Mouse (Mus musculus) telencephalon, adult 2 months (tissue): ENCODE measurements around the gene Rnf224.

Source experiments
- DNase-seq: peaks from one replicate; pipeline ENCODE4 v3.0.0-alpha.2; 2011; ENCODE audit warnings: low read depth, low spot score

Gene Rnf224

DNA sequence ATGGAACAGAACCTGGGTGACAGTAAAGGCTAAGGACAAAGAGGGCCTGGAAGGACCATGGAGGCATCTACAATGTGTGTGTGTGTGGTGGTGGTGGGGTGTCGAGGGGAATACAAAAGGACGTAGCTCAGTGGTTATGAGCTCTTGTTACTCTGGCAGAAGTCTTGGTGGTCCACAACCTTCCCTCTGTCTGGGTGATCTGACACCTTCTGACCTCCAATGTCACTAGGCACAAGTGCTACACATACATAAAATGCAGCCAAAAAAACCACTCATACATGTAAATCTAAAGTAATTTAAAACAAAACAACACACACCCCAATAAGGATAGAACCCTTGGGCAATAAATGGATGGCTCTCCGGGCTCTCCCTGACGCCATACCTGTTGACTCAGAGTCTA lies 9.2 kb downstream of the Rnf224 start:
- DNase-seq, result no peak

DNA sequence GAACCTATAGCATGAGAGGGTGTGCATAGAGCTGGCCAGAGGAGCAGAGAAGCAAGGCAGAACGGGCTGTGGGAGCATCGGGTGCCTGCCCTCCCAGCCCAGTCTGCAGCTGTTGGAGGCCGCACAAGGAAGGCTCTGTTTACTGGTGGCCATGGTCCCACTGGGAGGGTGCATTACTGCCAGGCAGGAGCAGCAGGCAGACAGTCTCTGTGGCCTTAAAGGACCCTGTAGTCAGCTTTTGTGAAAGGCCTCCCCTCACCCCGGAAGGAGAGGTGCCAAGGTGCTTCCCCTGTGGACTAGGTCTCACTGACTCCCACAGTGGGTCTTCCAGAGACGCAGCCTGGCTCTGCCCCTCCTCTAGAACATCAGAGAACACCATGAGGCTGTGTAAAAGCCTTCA lies 9.7 kb downstream of the Rnf224 start:
- no peak for DNase-seq

DNA sequence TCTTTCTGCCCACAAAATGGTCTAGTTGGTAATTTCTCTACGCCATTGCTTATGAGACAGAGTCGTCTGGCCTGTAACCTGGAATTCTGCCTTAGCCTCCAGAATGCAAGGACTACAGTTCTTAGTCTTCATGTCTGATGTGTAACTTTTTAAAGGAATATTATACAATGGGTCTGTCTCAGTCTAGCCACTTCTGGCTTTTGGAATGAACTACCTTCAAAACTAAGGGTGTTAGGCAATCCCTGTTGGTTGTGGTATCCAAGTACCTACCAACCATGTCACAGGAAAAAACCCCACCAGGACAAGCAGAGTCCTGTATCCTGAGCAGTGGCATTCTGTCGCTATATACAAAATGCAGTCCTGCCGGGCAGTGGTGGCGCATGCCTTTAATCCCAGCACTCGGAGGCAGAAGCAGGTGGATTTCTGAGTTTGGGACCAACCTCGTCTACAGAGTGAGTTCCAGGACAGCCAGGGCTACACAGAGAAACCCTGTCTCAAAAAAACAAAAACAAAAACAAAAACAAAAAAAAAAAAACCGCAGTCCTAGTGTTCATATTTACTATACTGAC lies 10.7 kb downstream of the Rnf224 start:
- no peak for DNase-seq

DNA sequence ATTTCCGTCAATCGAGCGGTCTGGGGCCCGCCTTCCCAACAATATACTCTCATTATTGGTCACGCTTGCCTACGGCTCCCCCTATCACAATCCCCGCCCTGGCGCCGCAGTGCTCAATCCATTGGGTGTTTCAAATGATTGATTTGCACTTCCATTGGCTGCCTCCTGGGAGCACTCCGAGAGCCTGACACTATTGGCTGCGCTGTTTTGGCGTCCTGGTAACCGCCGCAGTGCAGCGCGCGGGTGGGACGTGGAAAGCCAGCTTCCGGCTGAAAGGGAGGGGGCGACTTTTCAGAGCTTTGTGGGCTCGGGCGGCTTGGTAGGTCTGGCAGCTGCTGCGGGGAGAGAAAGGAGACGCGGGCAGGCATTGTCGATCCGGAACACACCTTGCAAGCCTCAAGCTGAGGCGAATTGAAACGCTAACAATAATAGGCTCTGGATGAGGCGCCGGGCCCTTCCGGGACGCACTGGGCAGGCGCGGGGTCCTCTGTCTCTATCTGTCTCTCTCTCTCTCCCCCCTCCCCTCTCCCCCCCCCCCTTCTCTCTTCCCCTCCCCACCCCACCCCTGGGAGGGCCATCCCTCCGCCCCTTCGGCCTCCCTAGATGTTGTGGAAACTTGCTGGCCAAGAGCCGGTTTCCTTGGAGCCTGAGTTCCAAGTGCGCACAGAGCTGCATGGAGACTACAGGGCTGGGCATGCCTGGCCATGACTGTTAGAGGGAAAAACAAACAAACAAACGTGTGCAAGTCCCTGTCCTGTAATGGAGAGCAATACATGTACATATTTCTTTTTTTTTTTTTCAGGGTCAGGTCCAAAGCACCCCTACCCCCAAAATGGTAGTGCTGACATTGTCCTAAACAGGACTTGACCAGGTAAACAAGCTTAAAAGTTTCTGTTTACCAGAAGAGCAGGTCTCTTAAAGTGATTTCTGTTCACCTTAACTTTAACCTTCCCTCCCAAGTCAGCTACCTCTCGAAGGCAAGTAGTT lies 11.5 kb downstream of the Rnf224 start:
- peak; percentile 99 for DNase-seq

DNA sequence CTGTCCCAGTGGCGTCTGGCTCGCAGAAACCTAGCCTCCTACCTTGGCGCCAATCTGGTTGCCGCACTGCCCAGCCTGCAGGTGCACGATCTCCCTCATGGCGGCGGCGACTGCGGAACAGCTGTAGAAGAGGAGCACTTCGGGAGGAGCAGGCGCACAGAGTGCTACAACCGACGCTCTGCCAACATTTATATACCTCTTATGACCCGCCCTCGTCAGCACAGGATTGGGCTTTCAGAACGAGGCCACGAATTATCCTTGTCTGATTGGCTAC lies 12.2 kb downstream of the Rnf224 start, which contains the start of gene Tubb4b:
Tubb4b (minus strand) TSS at position 211 of the 274 bp plus-strand sequence.
- DNase-seq, result no peak

DNA sequence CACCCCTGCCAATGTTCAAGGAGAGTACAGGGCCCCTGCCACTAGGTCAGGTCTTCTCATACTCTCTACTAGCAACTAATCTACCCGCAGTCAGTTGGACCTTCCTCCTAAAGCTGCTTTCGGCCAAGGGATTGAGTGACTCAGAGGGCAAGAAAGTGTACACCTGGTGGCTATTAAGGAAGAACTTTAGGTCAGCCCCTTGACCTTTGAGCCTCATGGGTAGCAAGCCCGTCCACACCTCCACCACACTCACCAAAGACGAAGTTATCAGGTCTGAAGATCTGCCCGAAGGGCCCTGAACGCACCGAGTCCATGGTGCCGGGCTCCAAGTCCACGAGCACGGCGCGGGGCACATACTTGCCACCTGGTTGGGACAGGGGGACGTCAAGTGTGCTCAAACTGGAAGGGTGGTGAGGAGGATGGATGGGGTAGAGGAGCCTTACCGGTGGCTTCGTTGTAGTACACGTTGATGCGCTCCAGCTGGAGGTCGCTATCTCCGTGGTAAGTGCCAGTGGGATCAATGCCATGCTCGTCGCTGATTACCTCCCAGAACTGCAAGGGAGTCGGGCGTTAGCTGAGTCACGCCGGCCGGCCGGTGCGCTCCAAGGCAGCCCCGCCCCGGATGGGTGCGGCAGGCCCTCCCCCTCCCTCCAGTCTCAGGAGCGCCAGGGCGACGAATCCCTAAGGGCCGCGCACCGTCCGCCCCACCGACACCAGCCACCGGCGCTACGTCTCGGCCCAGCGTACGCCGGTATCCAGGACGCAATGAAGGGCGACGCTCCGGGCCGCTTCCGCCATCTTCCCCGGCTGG lies 12.7 kb downstream of the Rnf224 start:
- peak; percentile 40 for DNase-seq

DNA sequence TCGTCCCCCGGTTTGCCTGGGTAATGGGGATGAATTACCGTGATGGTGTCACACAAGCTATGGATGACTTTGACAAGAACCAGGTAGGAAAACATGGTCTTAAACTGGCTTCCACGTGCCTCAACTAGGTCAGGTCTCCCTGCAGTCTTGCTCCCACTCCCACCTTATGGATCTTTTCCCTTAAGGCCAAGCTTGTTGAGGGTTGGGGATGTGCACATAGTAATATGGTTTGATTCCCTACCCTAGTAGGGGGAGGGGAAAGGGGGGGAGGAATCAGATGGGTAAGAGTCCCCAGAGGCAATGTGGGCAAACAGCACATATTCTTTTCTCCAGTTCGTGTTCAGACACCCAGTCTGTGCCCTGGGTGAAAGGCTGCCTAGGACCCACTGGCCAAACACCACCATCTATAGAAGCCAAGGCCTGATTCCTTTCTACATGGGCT lies 15.2 kb downstream of the Rnf224 start:
- no peak for DNase-seq

DNA sequence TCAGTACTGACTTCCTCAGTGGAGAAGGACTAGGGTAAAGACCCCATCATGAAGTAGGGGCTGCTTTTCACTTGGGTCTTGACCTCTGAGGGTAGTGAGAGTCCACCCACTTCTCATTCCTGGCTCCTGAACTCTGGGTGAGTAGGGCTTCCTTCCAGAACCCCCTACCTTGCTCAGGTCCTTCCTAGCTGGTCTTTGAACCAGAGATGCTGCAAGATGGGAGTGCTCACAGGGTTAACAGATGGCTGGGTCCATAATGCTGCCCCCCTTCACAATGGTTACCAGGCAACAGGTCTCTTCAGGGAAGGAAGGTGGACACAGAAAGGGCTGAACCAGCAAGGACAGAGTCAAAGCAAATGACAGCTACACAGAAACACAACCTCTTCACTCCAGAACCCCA lies 18.1 kb downstream of the Rnf224 start, which contains the start of gene Fam166a:
Fam166a (plus strand) TSS at position 301 of the 400 bp plus-strand sequence.
- no peak for DNase-seq

DNA sequence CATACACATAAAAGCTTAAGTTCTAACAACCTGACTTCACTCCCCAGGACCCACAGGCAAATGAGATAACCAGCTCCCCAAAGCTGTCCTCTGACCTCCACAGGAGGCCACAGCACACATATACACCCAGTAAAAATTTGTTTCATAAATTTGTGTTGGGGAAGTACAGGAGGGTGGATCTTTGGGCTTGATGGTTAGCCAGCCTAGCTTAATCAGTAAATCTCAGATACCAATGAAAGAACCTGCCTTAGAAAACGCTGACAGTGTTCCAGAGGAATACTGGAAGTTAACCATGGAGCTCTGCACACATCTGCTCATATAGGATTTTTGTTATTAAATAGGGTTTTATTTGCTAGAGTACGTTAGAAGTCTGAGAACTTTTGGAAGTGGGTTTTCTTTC lies 18.9 kb downstream of the Rnf224 start:
- no peak for DNase-seq

DNA sequence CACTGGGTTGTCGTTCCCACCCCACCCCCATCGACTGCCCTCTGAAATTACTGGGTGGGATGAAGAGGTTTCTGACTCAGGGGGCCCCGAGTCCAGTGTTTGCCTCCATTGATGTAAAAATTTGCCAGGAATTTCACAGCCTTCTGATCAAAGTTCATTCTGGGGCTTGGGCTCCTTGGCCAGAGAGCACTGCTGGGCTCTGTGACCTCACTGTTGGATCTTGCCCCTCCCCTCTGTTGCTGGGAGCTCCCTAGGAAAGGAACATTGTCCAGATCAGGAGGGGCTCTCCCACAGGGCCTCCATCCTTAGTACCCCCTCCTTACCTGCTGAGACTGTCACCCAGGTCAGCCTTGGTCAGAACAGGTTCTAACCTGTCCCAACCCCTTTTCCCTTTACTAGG lies 22.1 kb downstream of the Rnf224 start, which contains the start of gene Stpg3:
Stpg3 (minus strand) TSS at position 194 of the 400 bp plus-strand sequence.
- DNase-seq, result no peak

DNA sequence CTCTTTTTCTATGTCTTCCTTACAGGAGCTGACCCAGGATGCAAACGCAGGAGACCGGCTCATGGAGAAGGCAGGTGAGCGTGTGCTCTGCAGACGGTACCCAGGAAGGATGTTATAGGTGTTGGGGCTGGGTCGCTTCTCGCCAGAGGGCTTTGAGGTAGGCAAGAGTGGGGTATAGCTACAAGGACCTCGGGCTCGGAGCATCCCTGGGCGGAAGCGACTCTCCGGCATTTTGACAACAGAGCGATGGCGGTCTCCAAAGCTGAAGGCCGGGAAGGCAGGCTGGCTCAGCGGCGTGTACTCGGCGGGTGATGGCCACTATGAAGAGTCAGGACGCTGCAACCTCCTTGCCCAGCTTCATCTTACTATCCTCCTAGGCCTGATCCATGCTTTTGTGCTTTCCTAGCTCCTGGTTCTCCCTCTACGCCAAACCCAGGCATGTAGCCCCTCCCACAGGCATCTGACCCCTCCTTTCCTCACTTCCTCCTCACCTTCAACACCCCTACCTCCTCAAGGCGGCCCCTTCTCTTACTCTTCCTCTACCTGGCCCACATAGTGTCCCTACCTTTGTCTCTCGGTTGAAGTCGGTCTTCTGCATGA lies 23.2 kb downstream of the Rnf224 start:
- no peak for DNase-seq

DNA sequence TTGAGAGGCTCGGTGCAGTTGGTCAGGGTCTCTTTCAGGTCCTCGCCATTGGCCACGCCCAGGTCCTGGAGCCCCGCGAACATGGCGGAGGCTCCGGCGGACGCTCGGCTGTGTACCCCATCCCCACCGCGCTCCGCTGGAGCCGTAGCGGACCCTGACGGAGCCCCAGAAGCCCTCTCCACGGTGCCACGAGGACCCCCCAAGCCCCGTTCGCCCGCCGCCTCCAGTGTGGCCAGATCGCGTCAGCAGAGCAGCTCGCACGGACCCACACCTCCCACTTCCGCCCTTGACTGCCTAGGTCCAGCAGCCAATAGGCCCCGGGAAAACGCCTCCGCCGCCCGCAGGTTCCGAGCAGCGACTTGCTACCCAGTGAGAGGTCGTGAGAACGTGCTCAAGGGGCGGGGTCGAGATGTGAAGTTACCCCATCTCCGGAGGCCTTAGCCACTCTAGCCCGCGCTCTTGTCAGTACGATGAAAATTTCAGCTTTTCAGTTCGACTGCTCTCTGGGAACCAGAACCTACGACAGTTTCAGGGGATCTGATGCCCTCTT lies 25.4 kb downstream of the Rnf224 start, which contains the start of gene Nelfb:
Nelfb (minus strand) TSS at position 369 of the 550 bp plus-strand sequence.
- DNase-seq, result peak; percentile 72

DNA sequence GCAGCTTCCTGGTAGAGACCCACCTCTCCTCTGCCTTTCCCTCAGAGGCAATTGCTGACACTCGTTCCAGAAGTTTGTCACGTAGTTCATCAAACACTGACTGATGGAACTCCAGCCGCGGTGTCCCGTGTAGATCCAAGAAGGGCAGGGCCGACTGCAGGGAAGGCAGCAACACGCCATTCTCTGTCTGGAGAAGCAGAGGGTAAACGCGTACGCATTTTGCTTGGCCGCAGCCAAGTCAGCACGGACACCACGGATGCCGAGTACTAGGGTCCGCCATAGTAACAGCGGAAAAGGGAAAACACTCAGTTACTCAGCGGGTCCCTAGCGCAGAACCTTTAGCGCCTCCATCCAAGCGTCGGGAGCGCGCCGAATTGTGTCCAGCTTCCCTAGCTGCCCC lies 25.9 kb downstream of the Rnf224 start:
- no peak for DNase-seq

DNA sequence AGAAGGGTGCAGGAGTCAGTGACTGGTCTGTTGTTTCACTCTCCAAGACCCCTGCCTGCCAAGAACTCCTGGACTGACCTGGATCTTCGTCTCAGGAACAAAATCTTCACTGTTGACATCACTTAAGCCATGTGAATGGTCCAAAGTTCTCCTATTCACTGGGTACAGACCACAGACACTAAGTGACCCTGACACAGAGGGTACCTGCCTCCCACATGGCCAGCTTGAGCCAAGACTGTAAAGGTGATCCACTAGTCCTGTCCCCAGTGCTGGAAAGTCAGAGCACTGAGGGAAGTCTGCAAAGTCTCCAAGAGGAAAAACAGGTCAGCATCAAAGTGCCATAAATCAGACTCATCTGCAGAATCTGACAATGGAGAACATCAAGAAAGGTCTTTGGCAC lies 29.0 kb downstream of the Rnf224 start:
- no peak for DNase-seq

DNA sequence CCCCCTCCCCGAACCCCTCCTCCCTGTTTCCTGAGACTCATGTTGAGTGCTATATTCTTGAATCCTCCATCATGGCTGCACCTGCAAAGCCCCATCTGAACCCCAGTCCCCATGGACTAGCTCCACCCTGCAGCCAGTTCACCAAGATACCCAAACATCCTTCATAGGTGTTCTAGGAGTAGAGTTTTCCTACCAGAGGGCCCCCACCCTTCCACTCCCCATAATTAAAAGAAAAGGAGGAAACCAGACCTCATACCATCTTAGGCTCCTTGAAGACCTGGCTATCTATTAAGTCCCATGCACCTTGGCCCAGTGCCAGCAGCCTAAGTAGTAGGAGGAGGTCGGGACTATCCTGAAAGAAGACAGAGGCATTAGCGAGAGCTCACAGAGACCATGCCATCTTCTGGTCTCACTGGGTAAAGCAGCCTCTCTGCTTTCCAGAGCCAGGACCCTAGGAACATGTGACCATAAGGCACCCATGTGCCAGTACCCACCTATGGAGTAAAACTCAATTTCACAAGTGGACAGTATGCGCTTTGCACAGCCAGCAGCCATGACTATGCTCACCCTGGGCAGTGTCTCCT lies 32.9 kb downstream of the Rnf224 start:
- DNase-seq, result no peak

DNA sequence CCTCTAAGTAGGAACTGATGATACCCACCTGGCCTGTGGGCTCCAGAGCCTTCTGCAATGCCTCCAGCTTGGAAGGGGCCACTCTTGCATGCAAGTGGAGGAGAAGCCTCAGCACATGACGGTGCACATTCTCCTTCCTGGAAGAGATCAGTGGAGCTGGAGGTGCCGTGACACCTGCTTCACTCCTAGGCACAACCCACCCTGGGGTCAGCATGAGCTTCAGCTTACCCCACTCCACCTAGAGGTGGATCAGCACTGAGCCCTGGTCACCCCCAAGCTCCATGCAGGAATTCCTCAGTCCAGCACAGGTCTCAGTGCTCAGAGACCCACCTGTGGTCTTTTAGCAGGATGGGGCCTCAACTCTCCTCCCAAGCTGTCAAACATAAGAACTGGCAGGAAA lies 36.0 kb downstream of the Rnf224 start:
- DNase-seq, result no peak

DNA sequence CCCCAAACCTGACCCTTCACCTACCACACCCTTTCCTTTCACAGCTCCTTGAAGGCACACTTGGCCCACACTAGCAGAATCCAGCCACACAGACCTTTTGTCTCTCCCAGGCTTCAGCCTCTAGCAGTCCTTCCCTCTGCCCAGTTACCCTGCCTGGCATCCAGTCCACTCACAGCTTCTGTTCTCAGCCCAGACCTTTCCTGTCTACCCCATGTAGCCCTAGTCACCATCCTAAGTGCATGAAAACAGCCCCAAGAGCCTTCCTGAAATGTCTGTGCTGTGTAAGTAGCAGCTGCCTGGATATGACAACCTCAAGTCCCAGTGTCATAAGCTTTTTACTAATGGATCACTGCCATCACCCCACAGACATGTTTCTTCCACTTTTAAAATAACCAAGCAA lies 38.6 kb downstream of the Rnf224 start:
- DNase-seq, result no peak

DNA sequence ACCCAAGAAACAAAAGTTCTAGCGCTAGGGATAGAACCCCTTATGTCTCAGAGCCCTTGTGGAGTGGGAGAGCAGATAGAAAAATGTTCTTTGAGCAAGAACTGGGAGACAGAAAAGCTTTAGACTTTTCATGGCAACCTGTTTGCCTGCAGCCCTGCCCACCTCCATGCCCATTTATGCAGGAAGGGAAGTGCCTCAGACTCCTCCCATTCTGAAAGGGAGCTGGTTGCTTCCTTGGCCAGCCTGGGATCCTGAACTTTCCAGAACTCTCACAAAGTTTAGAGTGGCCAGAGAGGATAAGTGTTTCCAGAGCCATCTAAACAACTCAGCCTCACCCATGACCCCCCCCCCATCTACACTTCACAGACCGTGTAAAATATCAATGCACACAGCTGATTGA lies 39.4 kb downstream of the Rnf224 start:
- DNase-seq, result no peak

DNA sequence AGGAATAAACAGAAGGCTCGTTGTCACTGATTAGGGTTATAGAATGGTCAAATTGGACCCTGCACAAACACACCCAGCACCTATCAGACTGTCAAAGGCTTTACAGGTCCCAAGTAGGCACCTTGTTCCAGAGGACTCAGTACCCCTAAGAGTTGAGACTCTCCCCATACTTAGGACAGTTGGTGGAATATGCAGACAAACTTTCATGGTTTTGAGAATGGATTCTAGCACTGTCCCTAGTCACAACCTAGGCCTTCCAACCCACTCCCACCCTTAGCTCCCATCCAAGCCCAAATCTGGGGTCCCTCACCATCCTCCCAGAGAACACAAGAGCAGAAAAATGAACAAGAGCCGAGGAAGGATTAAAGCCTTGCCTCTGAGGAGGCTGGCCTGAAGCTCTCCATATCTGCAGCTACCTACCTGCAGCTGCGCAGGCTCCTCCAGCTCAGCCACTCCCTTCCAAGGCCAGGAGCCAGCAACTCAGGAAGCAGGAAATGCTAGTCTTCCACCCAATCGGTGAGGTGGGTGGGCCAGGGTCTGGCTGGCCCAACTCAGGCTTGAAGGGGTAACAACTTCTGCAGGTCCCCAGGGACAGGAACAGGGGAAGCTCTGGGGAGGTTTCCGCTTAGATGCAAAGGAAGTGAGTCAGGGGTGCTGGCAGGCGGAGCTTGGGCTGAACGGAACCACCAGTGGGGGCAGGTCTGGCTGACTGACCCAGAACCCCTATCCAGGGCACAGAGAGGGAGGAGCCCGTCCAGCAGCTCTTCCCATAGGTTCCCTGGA lies 40.2 kb downstream of the Rnf224 start, which contains the start of gene Tor4a:
Tor4a (minus strand) TSS at position 715 of the 783 bp plus-strand sequence.
- no peak for DNase-seq
